Mouse (Mus musculus): ENCODE data around the gene 1700003E16Rik.
A peak's percentile ranks its signal among the peaks of the same experiment; 100 is the strongest.

DNA sequence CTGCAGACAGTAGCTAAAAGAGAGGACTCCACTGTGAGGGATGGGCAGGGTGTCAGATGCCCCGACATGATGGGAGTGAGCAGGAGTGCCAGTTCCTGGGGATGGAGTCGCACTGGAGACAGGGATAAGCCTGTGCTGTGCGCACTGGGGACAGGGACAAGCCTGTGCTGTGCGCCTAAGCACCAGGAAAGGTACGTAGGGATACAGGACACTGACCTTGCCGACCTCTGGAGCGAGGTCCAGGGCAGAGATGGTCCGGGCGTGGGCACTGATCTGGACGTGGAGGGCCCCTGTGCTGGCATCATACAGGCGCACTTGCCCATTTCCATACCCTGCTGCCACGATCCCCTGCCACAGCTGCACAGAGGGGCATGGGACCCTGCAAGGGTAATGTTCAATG is 3.2 kb upstream of the 1700003E16Rik start:
- TF ChIP-seq MAX (IDR thresholded peaks at IDR 0.05; ENCODE audit: low read depth) (no peak), USF1 (IDR thresholded peaks at IDR 0.05; ENCODE audit: low read depth) (no peak), POLR2A (IDR thresholded peaks at IDR 0.05; ENCODE audit: insufficient read length, low read depth) (peak; percentile 25), POLR2AphosphoS2 (IDR thresholded peaks at IDR 0.05; ENCODE audit: insufficient read length, low read depth) (peak; percentile 81), MYOG (IDR thresholded peaks at IDR 0.05; ENCODE audit: control insufficient read depth in 1 of 3, insufficient read depth in 1 of 3, insufficient read length in 2 of 3, low read depth in 2 of 3) (no peak), TCF12 (IDR thresholded peaks at IDR 0.05; ENCODE audit: insufficient read depth, poor library complexity, severe bottlenecking) (no peak), MYOD1 (IDR thresholded peaks at IDR 0.05; ENCODE audit: control insufficient read depth in 1 of 3, insufficient read length in 2 of 3, low read depth in 2 of 3) (no peak), E2F4 (IDR thresholded peaks at IDR 0.05; ENCODE audit: insufficient read depth) (no peak), REST (IDR thresholded peaks at IDR 0.05; ENCODE audit: insufficient read depth, insufficient read length) (no peak), CEBPB (IDR thresholded peaks at IDR 0.05; ENCODE audit: insufficient read depth, poor library complexity, severe bottlenecking) (no peak), SRF (IDR thresholded peaks at IDR 0.05; ENCODE audit: control insufficient read depth, insufficient read length, low read depth) (no peak)

Measured in myocyte (in vitro differentiated cells).